Mouse (Mus musculus): ENCODE data around the gene Ctbp2.

The Ctbp2 gene

GRCm38 (mm10) chr7:133123999-133124700 lies at the start of gene Ctbp2:
TSS of gene Ctbp2 (minus strand) at chr7:133124354.
- DNase-seq, result peak; percentile 90

GRCm38 (mm10) chr7:133171403-133172032 lies 47.4 kb upstream of the Ctbp2 start:
- no peak for DNase-seq

GRCm38 (mm10) chr7:133168928-133169327 lies 44.8 kb upstream of the Ctbp2 start:
- no peak for DNase-seq

- no peak for DNase-seq
Observed at GRCm38 (mm10) chr7:133167903-133168302, 43.7 kb upstream of the Ctbp2 start.

GRCm38 (mm10) chr7:133164770-133165169 lies 40.6 kb upstream of the Ctbp2 start:
- no peak for DNase-seq

GRCm38 (mm10) chr7:133163011-133163410 lies 38.9 kb upstream of the Ctbp2 start:
- no peak for DNase-seq

- no peak for DNase-seq
Observed at GRCm38 (mm10) chr7:133162131-133162530, 38.0 kb upstream of the Ctbp2 start.

- peak; percentile 28 for DNase-seq
Observed at GRCm38 (mm10) chr7:133161362-133162080, 37.4 kb upstream of the Ctbp2 start.

GRCm38 (mm10) chr7:133159519-133159918 lies 35.4 kb upstream of the Ctbp2 start:
- DNase-seq, result no peak

- DNase-seq, result no peak
Observed at GRCm38 (mm10) chr7:133155621-133156020, 31.5 kb upstream of the Ctbp2 start.

- no peak for DNase-seq
Observed at GRCm38 (mm10) chr7:133154846-133155245, 30.7 kb upstream of the Ctbp2 start.

- no peak for DNase-seq
Observed at GRCm38 (mm10) chr7:133139689-133140336, 15.7 kb upstream of the Ctbp2 start.

- DNase-seq, result no peak
Observed at GRCm38 (mm10) chr7:133133552-133133951, 9.4 kb upstream of the Ctbp2 start.

- DNase-seq, result no peak
Observed at GRCm38 (mm10) chr7:133132702-133133101, 8.5 kb upstream of the Ctbp2 start.

GRCm38 (mm10) chr7:133124701-133125485 lies 739 bp upstream of the Ctbp2 start:
- DNase-seq, result peak; percentile 51

- DNase-seq, result peak; percentile 89
Observed at GRCm38 (mm10) chr7:133123244-133123998, 733 bp downstream of the Ctbp2 start, which contains the start of gene Fgfr2. TSS of gene Fgfr2 (minus strand) at chr7:133123350.

- DNase-seq, result peak; percentile 83
Observed at GRCm38 (mm10) chr7:133122379-133123243, 1.5 kb downstream of the Ctbp2 start.

- peak; percentile 81 for DNase-seq
Observed at GRCm38 (mm10) chr7:133121661-133122378, 2.3 kb downstream of the Ctbp2 start.

- no peak for DNase-seq
Observed at GRCm38 (mm10) chr7:133121080-133121607, 3.0 kb downstream of the Ctbp2 start.
